Mouse (Mus musculus) C2C12 (cell line): Measurements from ENCODE around the gene Hnrnpul2. TPM values are rescaled to one million over a fixed set of nuclear protein-coding genes. Genes with fewer than 3 reads are reported as not detected.
"Not testable (repeated sequence)": the region's sequence is repeated elsewhere in the genome, so short reads cannot be mapped to it uniquely, and the experiment has no call there.

Source experiments
- H3K27me3 ChIP-seq: one replicate; pipeline ENCODE4 v1.6.1; 2011; ENCODE audit not compliant: control insufficient read depth, insufficient read depth, insufficient read length
- H3K36me3 ChIP-seq: one replicate; pipeline ENCODE4 v1.6.1; 2011; ENCODE audit not compliant: control insufficient read depth, insufficient read depth
- H3K4me3 ChIP-seq: one replicate; pipeline ENCODE4 v1.5.1; 2011; ENCODE audit warnings: mild to moderate bottlenecking, control low read depth; ENCODE audit not compliant: poor library complexity, insufficient read depth, severe bottlenecking
- H3K79me2 ChIP-seq: one replicate; pipeline ENCODE4 v1.6.1; 2011; ENCODE audit not compliant: control insufficient read depth, insufficient read depth
- H3K79me3 ChIP-seq: one replicate; pipeline ENCODE4 v1.6.1; 2011; ENCODE audit warnings: low read depth, control low read depth
- H3ac ChIP-seq: one replicate; pipeline ENCODE3; 2011; ENCODE audit warnings: low read depth; ENCODE audit not compliant: control insufficient read depth, insufficient read length
- CEBPB ChIP-seq: IDR thresholded peaks from one replicate; pipeline ENCODE4 v1.6.1; 2011; ENCODE audit warnings: low read depth, mild to moderate bottlenecking, control low read depth, moderate library complexity
- CTCF ChIP-seq: IDR thresholded peaks from one replicate; pipeline ENCODE4 v1.5.1; 2011; ENCODE audit not compliant: control insufficient read depth, insufficient read depth, insufficient read length
- FOSL1 ChIP-seq: IDR thresholded peaks from one replicate; pipeline ENCODE4 v1.8.0; 2011; ENCODE audit warnings: mild to moderate bottlenecking, low read length; ENCODE audit not compliant: poor library complexity, insufficient read depth, severe bottlenecking
- MAX ChIP-seq: IDR thresholded peaks from one replicate; pipeline ENCODE4 v1.6.1; 2011; ENCODE audit warnings: mild to moderate bottlenecking, control low read depth
- MYOD1 ChIP-seq: IDR thresholded peaks from one replicate; pipeline ENCODE4 v1.6.1; 2011; ENCODE audit warnings: low read depth; ENCODE audit not compliant: control insufficient read depth, insufficient read length
- MYOG ChIP-seq: IDR thresholded peaks from one replicate; pipeline ENCODE4 v1.6.1; 2011; ENCODE audit not compliant: control insufficient read depth, insufficient read length; ENCODE audit errors: extremely low read depth
- USF1 ChIP-seq: IDR thresholded peaks from one replicate; pipeline ENCODE4 v1.6.1; 2011; ENCODE audit warnings: low read depth, mild to moderate bottlenecking, control low read depth, moderate library complexity
- polyA plus RNA-seq: library from polyadenylated mRNA; unstranded; fragments of >200 nt; fragmentation: generic; extraction: Trizol; gene quantifications from one replicate; pipeline ENCODE4 v1.2.1, GENCODE M21; 2012; ENCODE audit warnings: missing spikeins

Gene Hnrnpul2
- polyA plus RNA-seq, 1 experiment, result 45.5 TPM

DNA sequence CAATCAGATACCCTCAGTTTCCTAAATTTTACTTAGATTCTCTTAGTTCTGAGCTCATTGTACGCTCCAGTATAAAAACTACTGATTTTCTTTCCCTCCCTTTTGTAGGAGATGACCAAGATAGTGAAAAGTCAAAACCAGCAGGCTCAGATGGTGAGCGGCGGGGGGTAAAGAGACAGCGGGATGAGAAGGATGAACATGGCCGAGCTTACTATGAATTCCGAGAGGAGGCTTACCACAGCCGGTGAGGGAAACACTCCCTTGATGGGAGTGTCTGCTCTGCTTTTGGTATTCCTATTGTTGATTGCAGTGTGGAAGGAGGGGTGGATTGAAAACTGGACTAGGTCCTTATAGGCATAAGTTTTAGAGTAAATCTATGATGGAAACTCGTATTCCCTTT, 2.9 kb downstream of the Hnrnpul2 start:
- H3K79me3 ChIP-seq, result peaks cover 57% of the 10 kb centered on the region
- peaks cover 75% of the 10 kb centered on the region for H3K79me2 ChIP-seq
- H3K4me3 ChIP-seq, result no peak overlapping the region
- TF ChIP-seq MYOG, result no peak
- no peak for TF ChIP-seq CTCF
- TF ChIP-seq MYOD1, result no peak
- TF ChIP-seq MAX, result no peak
- no peak for TF ChIP-seq FOSL1
- TF ChIP-seq USF1, result no peak
- TF ChIP-seq CEBPB, result no peak
- H3K36me3 ChIP-seq, result peaks cover 61% of the 10 kb centered on the region
- H3ac ChIP-seq, result no peak overlapping the region
- no peaks in the 10 kb centered on the region for H3K27me3 ChIP-seq

GRCm38 (mm10) chr19:8829660-8830059, 9.8 kb downstream of the Hnrnpul2 start, which contains the start of gene AC129217.1:
AC129217.1 (plus strand) TSS chr19:8829773.
- H3ac ChIP-seq, result no peak within 1 kb of the TSS
- TF ChIP-seq MYOG (no peak), CTCF (no peak), FOSL1 (no peak), MAX (no peak), CEBPB (no peak), MYOD1 (no peak), USF1 (no peak)
- no peaks in the 10 kb centered on the region for H3K27me3 ChIP-seq
- peaks cover 98% of the 10 kb centered on the region for H3K36me3 ChIP-seq
- H3K4me3 ChIP-seq, result no peak within 1 kb of the TSS
- peaks cover 33% of the 10 kb centered on the region for H3K79me2 ChIP-seq
- peaks cover 5% of the 10 kb centered on the region for H3K79me3 ChIP-seq

DNA sequence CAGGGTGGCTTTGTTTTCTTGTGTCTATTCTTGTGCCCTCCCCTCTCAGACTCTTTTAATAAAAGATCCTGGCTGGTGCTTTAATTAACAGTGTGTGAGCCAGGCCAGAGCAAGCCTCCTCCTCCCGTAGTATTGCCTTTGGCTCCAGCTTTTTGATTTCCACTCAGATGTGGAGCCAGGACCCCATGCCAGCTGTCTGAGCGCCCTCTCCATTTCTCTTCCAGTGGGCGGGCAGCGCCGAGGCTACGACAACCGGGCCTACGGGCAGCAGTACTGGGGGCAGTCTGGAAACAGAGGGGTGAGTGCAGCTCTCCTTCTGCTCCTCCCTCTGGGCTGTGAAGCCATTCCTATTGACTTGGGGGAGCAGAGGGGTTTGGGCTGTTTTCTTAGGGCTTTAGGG, 10.9 kb downstream of the Hnrnpul2 start:
- TF ChIP-seq MYOD1 (no peak), MYOG (no peak), FOSL1 (no peak), CEBPB (no peak), MAX (no peak), CTCF (no peak), USF1 (no peak)
- H3ac ChIP-seq, result no peak overlapping the region
- H3K36me3 ChIP-seq, result peaks cover 99% of the 10 kb centered on the region
- no peak overlapping the region for H3K4me3 ChIP-seq
- peaks cover 24% of the 10 kb centered on the region for H3K79me2 ChIP-seq
- no peaks in the 10 kb centered on the region for H3K27me3 ChIP-seq
- peaks cover 2% of the 10 kb centered on the region for H3K79me3 ChIP-seq

DNA sequence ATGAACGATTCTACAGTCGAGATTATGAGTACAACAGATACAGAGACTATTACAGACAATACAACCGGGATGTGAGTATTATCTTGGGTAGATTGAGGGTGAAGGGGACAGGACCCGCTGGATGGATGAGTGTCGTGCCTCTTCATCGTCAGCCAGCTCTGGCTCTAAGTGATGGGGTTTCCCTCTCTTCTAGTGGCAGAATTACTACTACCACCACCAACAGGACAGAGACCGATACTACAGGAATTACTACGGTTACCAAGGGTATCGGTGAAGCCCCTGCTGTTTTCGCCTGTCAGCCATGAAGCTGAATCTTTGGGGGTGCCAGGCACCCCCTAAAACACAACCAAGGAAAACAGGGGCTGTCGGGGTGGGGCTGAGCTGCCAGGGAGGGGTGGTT, 11.5 kb downstream of the Hnrnpul2 start:
- Histone ChIP-seq H3K79me2 (peaks cover 24% of the 10 kb centered on the region), H3K36me3 (peaks cover 99% of the 10 kb centered on the region), H3ac (no peak overlapping the region), H3K4me3 (no peak overlapping the region), H3K27me3 (no peaks in the 10 kb centered on the region), H3K79me3 (peaks cover 2% of the 10 kb centered on the region)
- no peak for TF ChIP-seq MYOG
- no peak for TF ChIP-seq CEBPB
- TF ChIP-seq FOSL1, result no peak
- TF ChIP-seq USF1, result no peak

- H3ac ChIP-seq, result no peak overlapping the region
- peaks cover 2% of the 10 kb centered on the region for H3K79me3 ChIP-seq
- TF ChIP-seq CEBPB (no peak), MAX (no peak), USF1 (no peak)
- peaks cover 12% of the 10 kb centered on the region for H3K79me2 ChIP-seq
- no peaks in the 10 kb centered on the region for H3K27me3 ChIP-seq
- peaks cover 90% of the 10 kb centered on the region for H3K36me3 ChIP-seq
- H3K4me3 ChIP-seq, result no peak overlapping the region
Measured at GRCm38 (mm10) chr19:8832971-8833370, 13.2 kb downstream of the Hnrnpul2 start.

- H3K27me3 ChIP-seq, H3ac ChIP-seq, H3K4me3 ChIP-seq, H3K79me3 ChIP-seq, H3K79me2 ChIP-seq: not testable (repeated sequence)
- peaks cover 77% of the 10 kb centered on the region for H3K36me3 ChIP-seq
Measured at GRCm38 (mm10) chr19:8836327-8836726, 16.5 kb downstream of the Hnrnpul2 start.
